Mouse (Mus musculus): ENCODE results near the gene D130040H23Rik. TPM values are rescaled to one million over a fixed set of nuclear protein-coding genes. Genes with fewer than 3 reads are reported as not detected.
A peak's percentile ranks its signal among the peaks of the same experiment; 100 is the strongest.
"Not testable (repeated sequence)": the region's sequence is repeated elsewhere in the genome, so short reads cannot be mapped to it uniquely, and the experiment has no call there.

D130040H23Rik gene
- under 1 TPM; 0.67 to 0.80 TPM for total RNA-seq (2021)
- long read RNA-seq, experiment 1 = 0 reads
- long read RNA-seq, experiment 2 = 0 reads

DNA sequence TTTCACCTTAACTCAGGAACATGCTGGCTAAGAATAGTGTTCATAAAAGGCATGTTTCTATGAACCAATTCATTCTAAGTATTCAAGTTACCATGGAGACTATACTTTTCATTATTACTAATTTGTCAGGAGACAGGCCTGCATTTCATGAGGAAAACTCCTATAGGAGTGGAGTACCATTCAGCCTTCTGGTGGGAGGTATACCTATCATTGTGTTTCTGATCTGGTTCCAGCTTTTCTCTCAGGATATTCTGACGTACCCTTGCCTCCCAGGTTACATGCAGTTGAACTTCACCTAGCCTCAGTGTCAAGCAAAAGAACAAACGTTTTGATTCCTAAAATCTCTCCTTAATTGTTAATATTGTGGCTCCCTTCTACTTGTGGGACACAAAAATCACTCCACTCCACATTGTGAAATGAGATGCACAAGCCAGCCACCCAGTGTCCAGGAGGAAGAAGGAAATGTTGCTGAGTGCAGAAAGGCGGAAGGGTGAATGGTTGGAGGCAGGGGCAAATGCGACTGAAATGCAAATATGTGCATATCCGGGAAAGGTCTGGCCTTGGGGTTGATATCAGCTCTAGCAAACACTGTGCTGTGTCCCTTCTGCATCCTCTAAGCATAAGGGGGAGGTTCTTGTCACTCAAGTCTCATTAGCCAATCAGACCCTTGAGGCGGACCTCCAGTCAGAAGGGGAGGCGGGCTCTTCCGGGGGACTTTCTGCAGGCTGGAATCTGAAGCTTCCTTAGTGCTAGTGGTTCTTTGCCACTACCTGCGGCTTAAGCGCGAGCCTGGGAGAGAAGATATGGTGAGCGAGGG is at the start of gene D130040H23Rik:
Gene D130040H23Rik (plus strand): TSS at position 695 of the 817 bp plus-strand sequence.
- DNase-seq = peak; percentile 57

DNA sequence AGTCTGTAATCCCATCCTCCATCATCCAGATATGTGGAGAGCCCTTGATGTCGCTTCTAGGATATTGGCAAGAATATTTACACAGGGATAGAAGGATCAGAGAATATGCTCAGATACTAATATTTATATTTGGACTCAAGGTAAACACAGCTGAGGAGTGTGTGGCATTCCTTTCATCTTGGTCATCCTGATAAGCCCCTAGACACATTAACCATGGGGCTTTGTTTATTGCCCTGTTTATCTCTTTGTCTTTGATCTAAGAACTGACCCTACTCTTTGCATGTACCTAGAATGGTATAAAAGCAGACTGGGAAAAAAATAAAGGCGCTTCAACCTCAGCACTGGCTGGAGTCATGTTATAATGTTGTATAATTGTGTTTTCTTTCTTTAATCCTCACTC is 28.3 kb upstream of the D130040H23Rik start:
- no peak for DNase-seq

DNA sequence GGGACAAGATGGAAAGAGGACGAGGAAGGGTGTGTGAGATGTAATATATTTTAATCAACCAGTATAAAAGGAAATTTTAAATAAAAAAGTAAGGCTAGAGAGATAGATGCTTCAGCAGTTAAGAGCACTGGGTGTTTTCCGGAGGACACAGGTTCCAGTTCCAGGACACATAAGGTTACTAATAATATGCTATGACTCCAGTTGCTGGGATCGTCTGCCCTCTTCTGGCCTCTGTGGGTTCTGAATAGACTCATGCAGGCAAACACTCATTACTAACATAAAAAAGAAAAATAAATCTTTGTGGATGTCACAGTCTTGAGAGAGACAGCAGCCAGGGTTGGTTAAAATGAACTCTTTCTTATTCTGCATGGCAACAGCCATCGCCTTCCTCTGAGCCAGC is 2.4 kb upstream of the D130040H23Rik start:
- DNase-seq = no peak

DNA sequence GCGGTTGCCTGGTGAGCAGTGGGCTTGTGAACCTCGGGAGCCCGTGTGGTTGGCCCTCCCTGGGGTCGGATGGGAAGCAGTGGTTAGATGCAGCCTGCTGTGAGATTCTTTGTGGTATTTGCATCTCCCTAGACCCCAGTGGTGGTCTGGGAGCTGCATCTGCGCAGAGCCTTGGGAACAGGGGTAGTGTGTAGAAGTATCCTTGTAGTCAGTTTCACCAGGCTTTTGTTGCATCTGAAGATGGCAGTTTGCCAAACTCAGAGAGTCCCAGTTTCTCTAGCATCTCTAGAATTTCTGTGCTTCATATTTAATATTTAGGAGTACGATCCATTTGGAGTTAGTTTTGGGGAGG is 299 bp downstream of the D130040H23Rik start:
- DNase-seq = no peak

DNA sequence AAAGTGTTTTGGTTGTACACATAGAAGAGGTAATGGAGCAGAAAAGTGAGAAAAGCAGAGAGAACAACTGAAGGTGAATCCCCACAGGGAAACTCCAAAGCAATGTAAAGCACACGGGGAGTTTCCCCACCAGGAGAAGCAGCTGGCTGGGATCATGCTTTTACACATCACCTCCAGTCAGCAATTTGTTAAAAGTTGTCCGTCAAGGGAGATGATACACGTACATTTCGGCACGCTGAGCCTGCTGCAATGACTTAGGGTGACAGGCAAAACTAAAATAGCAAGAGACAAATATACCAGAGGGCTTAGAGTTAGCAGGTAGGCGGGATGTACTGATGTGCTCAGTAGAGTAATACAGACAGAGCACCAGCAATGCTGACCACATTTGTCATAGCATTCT is 1.6 kb downstream of the D130040H23Rik start:
- DNase-seq = no peak

DNA sequence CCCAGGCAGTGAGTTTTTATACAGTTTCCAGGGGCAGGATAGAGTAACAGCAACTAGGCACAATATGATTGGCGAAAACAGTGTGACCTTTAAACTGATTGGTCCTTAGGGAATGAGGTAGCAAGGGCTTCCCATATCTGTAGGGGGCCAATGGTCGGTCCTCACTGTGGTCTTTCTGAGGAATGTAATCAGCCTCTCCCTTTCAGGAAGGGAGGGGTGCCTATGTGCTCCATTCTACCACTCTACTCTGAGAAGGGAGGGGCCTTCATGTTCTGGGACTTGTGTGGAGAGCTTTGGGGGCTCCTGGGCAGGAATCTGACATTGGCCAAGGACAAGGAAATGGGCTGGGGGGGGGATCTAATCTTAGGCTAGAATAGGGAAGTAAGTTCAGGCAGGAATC is 53.9 kb downstream of the D130040H23Rik start:
- DNase-seq = no peak

DNA sequence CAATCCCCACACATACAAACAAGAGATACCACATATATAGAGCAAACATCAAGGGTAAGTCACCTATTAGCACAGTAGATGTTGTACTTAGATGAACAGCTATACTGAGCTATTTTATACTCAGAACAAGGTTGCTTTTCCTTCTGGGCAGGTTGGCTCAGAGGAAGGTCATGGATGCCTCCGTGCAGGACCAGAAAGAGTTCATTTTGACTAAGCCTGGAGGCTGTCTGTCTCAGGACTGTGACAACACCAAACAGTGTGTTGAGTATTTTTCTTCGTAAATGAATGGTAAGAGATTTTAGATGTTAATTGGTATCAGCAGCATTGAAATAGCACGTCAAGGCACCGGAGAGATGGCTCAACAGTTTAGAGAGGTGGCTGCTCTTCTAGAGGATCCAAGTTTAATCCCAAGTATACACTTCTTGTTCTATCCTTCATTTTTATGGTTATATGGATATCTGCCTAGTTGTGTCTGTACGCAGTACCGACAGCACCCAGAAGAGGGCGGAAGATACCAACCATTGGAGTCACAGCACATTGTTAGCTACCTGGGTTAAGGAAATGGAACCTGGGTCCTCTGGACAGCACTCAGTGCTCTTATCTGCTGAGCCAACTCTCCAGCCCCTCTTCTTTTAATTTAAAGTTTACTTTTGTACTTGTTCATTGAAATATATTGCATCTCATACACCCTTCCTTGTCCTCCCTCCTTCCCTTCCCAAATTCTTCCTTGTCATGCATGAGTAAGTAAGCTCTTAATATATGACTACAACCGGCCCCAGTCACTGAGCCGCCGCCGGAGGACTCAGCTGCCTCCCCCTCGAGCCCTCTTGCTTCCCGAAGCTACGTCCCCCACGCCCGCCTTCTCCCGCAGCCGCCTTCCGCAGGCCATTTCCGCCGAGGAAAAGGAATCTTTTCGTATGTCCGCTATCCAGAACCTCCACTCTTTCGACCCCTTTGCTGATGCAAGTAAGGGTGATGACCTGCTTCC is 57.7 kb downstream of the D130040H23Rik start:
- peak; percentile 38 for DNase-seq

DNA sequence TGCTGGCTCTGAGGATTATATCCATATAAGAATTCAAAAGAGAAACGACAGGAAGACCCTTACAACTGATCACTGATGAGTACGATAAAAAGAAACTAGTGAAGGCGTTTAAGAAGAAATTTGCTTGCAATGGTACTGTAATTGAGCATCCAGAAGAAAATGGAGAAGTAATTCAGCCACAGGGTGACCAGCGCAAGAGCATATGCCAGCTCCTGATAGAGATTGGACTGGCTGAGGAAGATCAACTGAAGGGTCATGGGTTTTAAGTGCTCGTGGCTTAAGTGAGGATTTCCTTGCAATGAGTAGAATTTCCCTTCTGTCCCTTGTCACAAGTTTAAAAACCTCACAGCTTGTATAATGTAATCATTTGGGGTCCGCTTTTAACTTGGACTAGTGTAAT is 58.4 kb downstream of the D130040H23Rik start:
- not testable (repeated sequence) for DNase-seq

Other genes starting within 250 kb of the D130040H23Rik start
- 1 to 10 TPM; 5.0 to 5.5 TPM for gene Zfp930, start 62.0 kb upstream of the D130040H23Rik start, total RNA-seq (2021)
- gene Gm9495, start 182.5 kb downstream of the D130040H23Rik start, total RNA-seq (2021) = not detected